In the genomic region with DNA sequence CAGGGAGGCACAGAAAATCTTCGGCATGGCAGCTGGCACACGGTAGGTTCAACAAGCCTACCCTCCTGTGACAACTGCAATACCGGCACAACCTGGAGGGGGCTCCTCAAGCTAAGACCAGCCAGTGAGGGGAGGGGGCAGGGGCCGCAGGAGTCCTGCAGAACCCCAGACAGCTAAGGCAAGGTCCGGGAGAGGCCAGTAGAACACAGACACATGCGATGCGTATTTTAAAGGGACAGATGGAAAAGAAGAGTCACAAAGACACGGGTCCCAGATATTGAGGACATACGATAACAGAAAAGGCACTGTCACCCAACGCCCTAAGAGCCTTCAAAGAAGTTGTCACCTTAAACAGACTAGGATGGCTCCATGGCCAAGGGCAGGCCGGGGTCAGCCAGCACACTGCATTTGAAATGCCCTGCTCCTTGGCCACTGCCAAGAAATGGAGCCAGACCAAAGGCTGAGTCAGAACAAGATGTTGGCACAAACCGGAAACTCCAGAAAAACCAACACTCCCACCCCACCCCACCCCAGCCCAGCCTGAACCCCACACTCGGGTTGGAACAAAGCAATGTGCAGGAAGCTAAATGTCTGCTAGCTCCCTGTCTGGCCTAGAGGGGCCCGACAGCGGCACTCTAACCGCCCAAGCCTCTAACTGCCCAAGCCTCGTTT, we compare ENCODE assay signal across 8 mouse cellular contexts. TPM values are rescaled to one million over a fixed set of nuclear protein-coding genes. Genes with fewer than 3 reads are reported as not detected.
DNase-seq lines count a peak whose midpoint lies in the region; ATAC-seq and TF ChIP-seq lines count a peak whose summit lies in the region.

No protein-coding gene starts in this region.

- H3K4me1 ChIP-seq in heart, postnatal 0 days (ENCODE audit: control insufficient read depth, insufficient read depth), result peaks cover under 1% of the 10 kb centered on the region; the same call in 1 of the 2 replicates
- 0 out of 2 replicates have a peak, but pooled peaks cover 4% of the 10 kb centered on the region for H3K4me1 ChIP-seq in heart, embryonic 11.5 days (ENCODE audit: control insufficient read depth, insufficient read depth, low read length)
- H3K4me1 ChIP-seq in hindbrain, embryonic 15.5 days (replicated peaks), result no peaks in the 10 kb centered on the region

- no peak for DNase-seq in heart, postnatal 0 days (ENCODE audit: low spot score)
- peak; percentile 55 for DNase-seq in urinary bladder, postnatal 14 days (ENCODE audit: low spot score)
- no peak for DNase-seq in urinary bladder, postnatal 4 days (ENCODE audit: low spot score in 2 of 2)
- DNase-seq in thymus, postnatal 14 days, result peak; percentile 74
- DNase-seq in embryo, embryonic 9.5 days (ENCODE audit: extremely low spot score), result no peak
- no peak for DNase-seq in spleen, postnatal 10 days (ENCODE audit: low spot score in 2 of 2)

- WGBS in heart, postnatal 0 days, result 63% methylated on average over 17 of the region's 17 CpGs
- WGBS in heart, embryonic 11.5 days (ENCODE audit: insufficient replicate concordance), result 74% methylated on average over 17 of the region's 17 CpGs
- WGBS in hindbrain, embryonic 15.5 days, result 75% methylated on average over 17 of the region's 17 CpGs

- TF ChIP-seq EP300 in heart, postnatal 0 days (IDR thresholded peaks at IDR 0.05; ENCODE audit: low read depth), result no peak

- peak overlapping the region; percentile 55 for H3K27ac ChIP-seq in heart, postnatal 0 days (ENCODE audit: low read depth)
- H3K27ac ChIP-seq in heart, embryonic 11.5 days (ENCODE audit: low read depth, low read length), result no peak overlapping the region
- no peak overlapping the region for H3K27ac ChIP-seq in hindbrain, embryonic 15.5 days (replicated peaks)

- H3K9ac ChIP-seq in heart, postnatal 0 days (replicated peaks; ENCODE audit: low read depth, low read length), result no peak overlapping the region
- no peak overlapping the region for H3K9ac ChIP-seq in heart, embryonic 11.5 days (ENCODE audit: low read depth, low read length)
- no peak overlapping the region for H3K9ac ChIP-seq in hindbrain, embryonic 15.5 days

- H3K9me3 ChIP-seq in heart, postnatal 0 days (replicated peaks; ENCODE audit: control insufficient read depth, low read length), result no peaks in the 10 kb centered on the region
- no peaks in the 10 kb centered on the region for H3K9me3 ChIP-seq in heart, embryonic 11.5 days (replicated peaks; ENCODE audit: control insufficient read depth, low read length)
- H3K9me3 ChIP-seq in hindbrain, embryonic 15.5 days, result no peaks in the 10 kb centered on the region

- ATAC-seq in heart, postnatal 0 days (ENCODE audit: insufficient read depth, low read depth), result peak; percentile 74
- no peak for ATAC-seq in heart, embryonic 11.5 days (replicated peaks; ENCODE audit: insufficient number of reproducible peaks, low FRiP score, low TSS enrichment)
- peak; percentile 59; the same call in 1 of the 2 replicates for ATAC-seq in hindbrain, embryonic 15.5 days (ENCODE audit: low FRiP score, low read depth)

- H3K36me3 ChIP-seq in heart, postnatal 0 days (replicated peaks; ENCODE audit: control insufficient read depth, insufficient read depth, low read length), result peaks cover 15% of the 10 kb centered on the region
- H3K36me3 ChIP-seq in heart, embryonic 11.5 days (ENCODE audit: control insufficient read depth, insufficient read depth, low read length), result peaks cover 3% of the 10 kb centered on the region
- H3K36me3 ChIP-seq in hindbrain, embryonic 15.5 days, result peaks cover 30% of the 10 kb centered on the region

- no peaks in the 10 kb centered on the region for H3K27me3 ChIP-seq in heart, postnatal 0 days (ENCODE audit: control insufficient read depth, insufficient read depth, low read length)
- H3K27me3 ChIP-seq in heart, embryonic 11.5 days (ENCODE audit: control insufficient read depth, insufficient read depth, low read length), result no peaks in the 10 kb centered on the region
- no peaks in the 10 kb centered on the region for H3K27me3 ChIP-seq in hindbrain, embryonic 15.5 days

- TF ChIP-seq CTCF in heart, postnatal 0 days (IDR thresholded peaks at IDR 0.05; ENCODE audit: low read depth), result peak; percentile 40

- no peak overlapping the region for H3K4me3 ChIP-seq in heart, postnatal 0 days (ENCODE audit: low read depth, low read length)
- H3K4me3 ChIP-seq in heart, embryonic 11.5 days (ENCODE audit: low read depth, low read length), result no peak overlapping the region
- H3K4me3 ChIP-seq in hindbrain, embryonic 15.5 days, result no peak overlapping the region

- H3K4me2 ChIP-seq in heart, postnatal 0 days (ENCODE audit: low read depth, low read length), result no peak overlapping the region
- H3K4me2 ChIP-seq in heart, embryonic 11.5 days, result no peak overlapping the region
- no peak overlapping the region for H3K4me2 ChIP-seq in hindbrain, embryonic 15.5 days

RNA-seq across cellular contexts. Expression of gene Uck2, which starts 53.4 kb away (rescaled TPM):
- 60.3 and 82.4 TPM in 2 replicates for total RNA-seq in heart, postnatal 0 days (2014; rRNA removed; ENCODE audit: low replicate concordance)
- polyA plus RNA-seq in heart, postnatal 0 days (2015; fragmentation: Nextera tagmentation; extraction: Ambion mirVana), result 26.4 and 30.7 TPM in 2 replicates
- 66.6 and 71.2 TPM in 2 replicates for polyA plus RNA-seq in heart, embryonic 11.5 days (2014; fragmentation: Nextera tagmentation; extraction: Ambion mirVana)
- 52.5 and 53.2 TPM in 2 replicates for polyA plus RNA-seq in hindbrain, embryonic 15.5 days (2015; fragmentation: Nextera tagmentation; extraction: Ambion mirVana)

Comparison
In these comparisons a context has a peak if more than half of its experiments do, and no peak if none do; other contexts are left out.
1. DNase-seq: peak in urinary bladder, postnatal 14 days (single experiment) and thymus, postnatal 14 days (single experiment); none in heart, postnatal 0 days (single experiment), urinary bladder, postnatal 4 days (0 of 2), embryo, embryonic 9.5 days (single experiment) and spleen, postnatal 10 days (0 of 2).